Mouse (Mus musculus): ENCODE data around the gene Egfr.

DNA sequence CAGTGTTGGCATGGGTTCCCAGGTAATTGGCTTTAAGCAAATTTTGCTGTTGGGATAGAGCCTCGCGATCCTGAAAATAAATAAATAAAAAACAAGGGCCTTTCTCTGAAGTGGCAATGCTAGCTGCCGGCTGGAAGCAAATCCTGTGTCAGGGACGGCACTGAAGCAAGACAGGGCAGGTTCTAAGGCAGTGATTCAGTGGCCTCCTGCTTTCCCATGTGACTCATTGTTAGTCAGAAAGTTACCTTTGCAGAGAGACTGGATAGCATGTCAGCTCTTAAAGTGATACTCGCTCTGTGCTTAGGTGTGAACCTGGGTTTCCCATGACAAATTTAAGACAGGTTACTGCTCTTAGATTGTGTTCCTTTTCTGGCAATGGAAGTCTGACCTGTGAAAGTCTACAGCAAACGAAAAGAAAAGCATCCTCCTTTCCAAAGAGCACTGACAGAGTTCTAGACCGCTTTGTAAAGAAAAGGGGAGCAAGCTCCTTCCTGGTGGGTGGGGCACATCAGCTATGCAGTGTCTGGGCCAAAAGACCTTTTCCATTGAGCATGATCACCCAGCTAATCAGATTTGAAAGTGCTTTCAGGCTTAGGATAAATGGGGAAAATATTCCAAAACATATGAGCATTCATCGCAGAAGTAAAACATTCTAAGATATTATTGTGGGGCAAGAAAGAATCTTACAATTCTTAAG, 78.7 kb downstream of the Egfr start:
- no peak for TF ChIP-seq EP300 (IDR thresholded peaks at IDR 0.05; ENCODE audit: low read depth)
- no peak for TF ChIP-seq CTCF (IDR thresholded peaks at IDR 0.05; ENCODE audit: low read depth)
